Mouse (Mus musculus) induced T-regulatory cell, adult 2 months (primary cell): Measurements from ENCODE around the gene Gpank1.
"Not testable (repeated sequence)": the region's sequence is repeated elsewhere in the genome, so short reads cannot be mapped to it uniquely, and the experiment has no call there.

Experiments used
- DNase-seq: peaks from one replicate; pipeline ENCODE4 v3.0.0-alpha.2; 2012; ENCODE audit warnings: low read depth

Gene Gpank1

GRCm38 (mm10) chr17:35100196-35100765 is 21.0 kb upstream of the Gpank1 start:
- no peak for DNase-seq

DNA sequence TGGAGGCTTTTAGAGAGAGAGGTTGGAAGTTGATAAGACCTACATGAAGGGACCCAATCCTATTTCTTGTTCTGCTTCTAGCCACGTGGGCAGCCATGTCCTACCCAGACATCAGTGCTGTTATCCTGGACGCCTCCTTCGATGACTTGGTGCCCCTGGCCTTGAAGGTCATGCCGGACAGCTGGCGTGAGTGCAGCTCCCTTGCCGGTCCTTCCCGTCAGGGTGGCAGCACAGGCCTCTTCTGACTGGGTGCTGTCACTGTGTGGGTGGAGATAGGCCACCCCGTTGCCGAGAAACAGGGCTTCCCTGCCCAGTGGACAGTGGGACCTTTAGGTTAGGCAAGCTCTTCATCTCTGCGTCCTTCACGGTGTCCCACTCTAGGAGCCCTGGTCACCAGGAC is 20.1 kb upstream of the Gpank1 start:
- no peak for DNase-seq

DNA sequence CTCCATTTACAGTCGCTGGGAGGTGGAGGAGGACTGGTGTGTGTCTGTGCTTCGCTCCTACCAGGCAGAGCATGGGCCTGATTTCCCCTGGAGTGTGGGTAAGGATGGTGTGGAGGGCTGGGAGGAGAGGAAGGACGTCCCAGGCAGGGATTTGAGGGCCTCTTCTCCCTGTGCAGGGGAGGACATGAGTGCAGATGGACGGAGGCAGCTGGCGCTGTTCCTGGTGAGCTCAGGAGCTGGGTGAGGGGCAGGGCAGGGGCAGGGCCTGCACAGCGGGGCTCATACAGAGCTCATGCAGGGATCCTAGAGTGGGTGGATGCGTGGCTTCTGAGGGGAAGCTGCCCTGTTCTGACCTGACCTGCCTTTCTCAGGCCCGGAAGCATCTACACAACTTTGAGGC is 19.0 kb upstream of the Gpank1 start:
- DNase-seq = no peak

- DNase-seq = no peak
These were observed 18.0 kb upstream of the Gpank1 start for GRCm38 (mm10) chr17:35103221-35103690.

GRCm38 (mm10) chr17:35104079-35104478 is 17.2 kb upstream of the Gpank1 start:
- DNase-seq = no peak

- no peak for DNase-seq
These were observed 16.5 kb upstream of the Gpank1 start for GRCm38 (mm10) chr17:35104754-35105153.

- peak; percentile 55 for DNase-seq
These were observed 15.4 kb upstream of the Gpank1 start for GRCm38 (mm10) chr17:35105740-35106389.

DNA sequence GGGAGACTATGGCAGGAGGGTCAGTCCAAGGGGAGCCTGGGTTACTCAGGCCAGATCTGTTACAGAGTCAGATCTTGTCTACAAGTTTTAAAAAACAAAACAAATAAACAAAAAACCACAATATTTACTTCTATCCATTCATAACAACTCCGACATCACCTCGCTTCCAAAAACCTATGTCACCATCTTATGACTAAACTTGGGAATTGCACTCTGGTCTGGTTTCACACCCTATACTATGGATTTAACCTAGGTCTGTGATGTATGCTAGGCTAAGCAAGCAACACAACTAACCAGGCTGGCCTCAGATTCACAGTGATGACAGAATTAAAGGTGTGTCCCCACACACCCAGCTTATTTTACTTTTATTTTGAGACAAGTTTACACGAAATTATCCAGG is 14.7 kb upstream of the Gpank1 start:
- no peak for DNase-seq

GRCm38 (mm10) chr17:35108097-35108496 is 13.2 kb upstream of the Gpank1 start, which contains the start of gene Ly6g5c:
Gene Ly6g5c, plus strand, starts transcription at chr17:35108279.
- no peak for DNase-seq

DNA sequence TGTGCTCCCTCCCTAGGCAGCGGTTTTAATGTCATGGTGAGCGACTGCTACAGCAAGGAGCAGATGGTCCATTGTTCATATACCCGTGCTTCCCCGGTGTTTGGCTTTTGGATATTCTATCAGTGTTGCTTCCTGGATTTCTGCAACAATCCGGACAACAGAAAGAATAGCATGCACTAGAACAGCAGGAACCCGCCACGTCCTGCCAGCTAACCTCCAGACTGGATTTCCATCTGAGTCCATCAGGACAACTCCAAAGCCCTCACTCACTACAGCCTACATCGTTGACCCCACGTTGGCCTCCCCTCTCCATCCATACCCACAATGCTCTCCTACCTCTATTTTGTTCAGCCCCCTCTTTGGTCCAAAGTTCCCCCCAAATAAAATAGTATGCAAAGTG is 9.5 kb upstream of the Gpank1 start:
- no peak for DNase-seq

- peak; percentile 73 for DNase-seq
These were observed 5.9 kb upstream of the Gpank1 start, which contains the start of gene Ly6g5b for GRCm38 (mm10) chr17:35115046-35116019. Gene Ly6g5b, minus strand, starts transcription at chr17:35115428.

GRCm38 (mm10) chr17:35120745-35121142 is 511 bp upstream of the Gpank1 start:
- no peak for DNase-seq

DNA sequence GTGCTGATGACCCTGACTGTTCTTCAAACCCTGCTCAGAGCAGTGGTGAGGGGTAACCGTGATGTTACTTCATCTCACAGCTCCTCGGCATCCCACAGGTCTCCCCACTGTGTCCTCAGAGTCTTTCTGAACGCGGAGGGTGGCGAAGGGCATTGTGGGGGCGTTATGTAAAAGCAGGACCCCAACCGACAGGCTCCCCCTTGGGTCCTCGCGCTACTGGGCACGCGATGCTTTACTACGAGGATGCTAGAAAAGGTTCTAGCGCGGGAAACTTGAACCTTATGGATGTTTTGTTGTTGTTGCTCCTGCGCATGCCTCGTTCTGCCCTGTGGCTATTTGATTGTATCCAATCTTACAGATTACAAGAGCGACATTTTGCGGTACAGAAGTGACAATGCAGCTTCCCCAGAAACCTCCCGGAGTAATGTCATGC is 632 bp downstream of the Gpank1 start, which contains the start of gene Csnk2b:
TSS of gene Csnk2b (minus strand) at position 183 of the 433 bp plus-strand sequence.
- DNase-seq = peak; percentile 83

DNA sequence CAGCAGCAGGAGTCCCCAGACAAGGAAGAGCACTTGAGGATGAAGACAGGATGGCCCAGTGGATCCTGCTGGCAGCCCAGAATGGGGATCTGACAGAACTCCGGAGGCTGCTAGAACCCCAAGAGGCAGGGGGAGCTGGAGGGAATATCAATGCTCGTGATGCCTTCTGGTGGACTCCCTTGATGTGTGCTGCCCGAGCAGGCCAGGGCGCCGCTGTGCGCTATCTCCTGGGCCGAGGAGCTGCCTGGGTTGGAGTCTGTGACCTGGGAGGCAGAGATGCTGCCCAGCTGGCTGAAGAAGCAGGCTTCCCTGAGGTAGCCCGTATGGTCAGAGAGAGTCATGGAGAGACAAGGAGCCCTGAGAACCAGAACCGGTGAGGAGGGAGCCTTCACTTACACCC is 2.0 kb downstream of the Gpank1 start:
- DNase-seq = not testable (repeated sequence)

GRCm38 (mm10) chr17:35124261-35124896 is 3.1 kb downstream of the Gpank1 start:
- not testable (repeated sequence) for DNase-seq

DNA sequence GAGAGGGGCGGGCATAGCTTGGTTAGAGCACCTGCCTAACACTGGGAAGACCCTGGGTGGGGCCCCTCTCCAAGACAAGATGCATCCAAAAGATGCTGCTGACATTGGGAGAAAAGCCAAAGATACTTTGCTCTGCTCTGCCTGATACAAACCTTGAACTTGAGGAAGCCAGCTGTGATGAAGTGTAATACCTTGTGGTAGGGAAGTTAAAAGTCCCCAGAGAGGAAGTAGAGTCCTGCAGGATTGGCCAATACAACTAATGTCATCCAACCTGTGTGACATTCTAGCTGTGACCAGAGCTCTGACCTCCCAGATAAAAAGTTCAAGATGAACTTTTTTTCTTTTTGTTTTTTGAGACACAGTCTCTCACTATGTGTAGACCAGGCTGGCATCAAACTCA is 3.8 kb downstream of the Gpank1 start:
- DNase-seq = no peak

DNA sequence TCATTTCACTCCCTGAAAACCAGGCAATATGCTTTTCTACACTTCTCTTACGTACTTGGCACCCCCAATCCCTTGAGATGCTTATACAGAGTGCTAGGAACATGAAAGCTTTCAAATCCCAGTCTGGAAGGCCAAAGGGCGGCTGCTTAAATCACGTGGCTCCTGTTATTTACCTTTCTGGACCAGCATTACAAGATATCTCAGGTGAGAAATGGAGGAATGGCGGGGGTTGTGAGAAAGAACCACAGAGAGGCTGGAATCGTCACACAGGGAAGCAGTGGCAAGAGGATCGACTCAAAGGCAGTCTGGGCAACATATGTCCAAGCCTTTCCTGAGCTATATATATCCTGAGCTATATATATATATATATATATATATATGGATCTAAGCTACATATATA is 4.3 kb downstream of the Gpank1 start:
- no peak for DNase-seq

- peak; percentile 89 for DNase-seq
These were observed 5.0 kb downstream of the Gpank1 start, which contains the start of gene D17H6S53E for GRCm38 (mm10) chr17:35126206-35126611. Gene D17H6S53E, plus strand, starts transcription at chr17:35126373.

DNA sequence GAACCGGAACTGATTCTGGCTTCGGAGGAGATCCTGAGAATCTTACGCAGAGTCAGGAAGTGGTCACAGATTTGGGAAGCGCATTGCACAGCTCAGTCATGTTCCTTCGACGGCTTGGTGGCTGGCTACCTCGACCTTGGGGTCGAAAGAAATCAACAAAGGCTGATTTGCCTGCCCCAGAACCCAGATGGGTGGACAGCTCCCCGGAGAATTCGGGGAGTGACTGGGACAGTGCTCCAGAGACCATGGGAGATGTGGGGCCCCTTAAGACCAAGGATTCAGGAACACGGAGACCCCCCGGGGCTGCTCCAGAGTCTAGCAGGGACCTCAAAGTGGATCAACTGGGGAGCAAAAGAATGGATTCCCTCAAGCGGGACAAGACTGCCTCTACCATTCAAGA is 5.8 kb downstream of the Gpank1 start:
- DNase-seq = no peak

GRCm38 (mm10) chr17:35128996-35129395 is 7.7 kb downstream of the Gpank1 start:
- no peak for DNase-seq

GRCm38 (mm10) chr17:35131038-35131437 is 9.8 kb downstream of the Gpank1 start:
- DNase-seq = no peak
